Mouse (Mus musculus) erythroblast, embryonic 14.5 days (primary cell): ENCODE results near the gene Zfp953. TPM values are rescaled to one million over a fixed set of nuclear protein-coding genes. Genes with fewer than 3 reads are reported as not detected.
"Not testable (repeated sequence)": the region's sequence is repeated elsewhere in the genome, so short reads cannot be mapped to it uniquely, and the experiment has no call there.

Experiments
- H3K27me3 ChIP-seq: 2 replicates; pipeline ENCODE4 v1.6.1; 2012; ENCODE audit warnings: inconsistent platforms; ENCODE audit not compliant: control insufficient read depth
- H3K36me3 ChIP-seq: 2 replicates; pipeline ENCODE4 v1.6.1; 2012; ENCODE audit warnings: mild to moderate bottlenecking, inconsistent platforms; ENCODE audit not compliant: control insufficient read depth
- H3K4me1 ChIP-seq: 2 replicates; pipeline ENCODE4 v1.6.1; 2012; ENCODE audit warnings: inconsistent platforms; ENCODE audit not compliant: control insufficient read depth
- H3K4me3 ChIP-seq: replicated peaks from 2 replicates; pipeline ENCODE3; 2012; ENCODE audit warnings: moderate library complexity, mild to moderate bottlenecking, inconsistent platforms
- H3K9me3 ChIP-seq: 2 replicates; pipeline ENCODE4 v1.6.1; 2012; ENCODE audit warnings: low read length, inconsistent platforms, mixed read lengths; ENCODE audit not compliant: control insufficient read depth
- GATA1 ChIP-seq: IDR thresholded peaks from 2 replicates; pipeline ENCODE4 v1.6.1; 2012; ENCODE audit warnings: low read length, inconsistent platforms, mixed read lengths
- TAL1 ChIP-seq: IDR thresholded peaks from 3 replicates; pipeline ENCODE4 v1.6.1; 2012; ENCODE audit warnings: low read length, inconsistent platforms, mixed read lengths
- polyA plus RNA-seq: library from polyadenylated mRNA; stranded (reverse); fragments of >175 nt; gene quantifications from 2 replicates; pipeline ENCODE4 v1.2.3, GENCODE M21; 2012

Gene Zfp953
- 0.01 TPM in 1 of 2 replicates, not detected in the other for polyA plus RNA-seq

GRCm38 (mm10) chr13:67360131-67360744, at the start of gene Zfp953, which contains the start of gene Gm28044:
Gene Zfp953 (minus strand): TSS chr13:67360605.
Gene Gm28044 (minus strand): TSS chr13:67360536.
- H3K4me1 ChIP-seq = peaks cover 21% of the 10 kb centered on the region
- peak within 1 kb of the TSS; percentile 73 for H3K4me3 ChIP-seq
- H3K36me3 ChIP-seq = no peaks in the 10 kb centered on the region
- H3K27me3 ChIP-seq = no peaks in the 10 kb centered on the region
- TF ChIP-seq GATA1 (no peak), TAL1 (no peak)
- no peaks in the 10 kb centered on the region for H3K9me3 ChIP-seq

- not testable (repeated sequence) for H3K36me3 ChIP-seq, H3K4me1 ChIP-seq, H3K27me3 ChIP-seq, H3K9me3 ChIP-seq
- peak within 1 kb of the TSS; percentile 64 for H3K4me3 ChIP-seq
Observed at GRCm38 (mm10) chr13:67399183-67399903, 38.9 kb upstream of the Zfp953 start, which contains the start of gene Zfp429. Gene Zfp429 (minus strand): TSS chr13:67399819.

GRCm38 (mm10) chr13:67376255-67376654, 15.8 kb upstream of the Zfp953 start:
- not testable (repeated sequence) for H3K36me3 ChIP-seq, H3K4me3 ChIP-seq, H3K27me3 ChIP-seq, H3K4me1 ChIP-seq, H3K9me3 ChIP-seq

- H3K36me3 ChIP-seq, H3K9me3 ChIP-seq, H3K27me3 ChIP-seq, H3K4me1 ChIP-seq: not testable (repeated sequence)
- H3K4me3 ChIP-seq = peak within 1 kb of the TSS; percentile 58
Observed at GRCm38 (mm10) chr13:67375050-67375911, 14.9 kb upstream of the Zfp953 start, which contains the start of the genes Gm28041 and Zfp456. Gene Gm28041 (minus strand): TSS chr13:67375733. Gene Zfp456 (minus strand): TSS chr13:67375810.

- Histone ChIP-seq H3K4me1 (no peaks in the 10 kb centered on the region), H3K9me3 (no peaks in the 10 kb centered on the region), H3K4me3 (no peak overlapping the region), H3K27me3 (no peaks in the 10 kb centered on the region), H3K36me3 (no peaks in the 10 kb centered on the region)
- no peak for TF ChIP-seq GATA1
- no peak for TF ChIP-seq TAL1
Observed at GRCm38 (mm10) chr13:67351854-67352253, 8.6 kb downstream of the Zfp953 start.

GRCm38 (mm10) chr13:67343422-67343821, 17.0 kb downstream of the Zfp953 start:
- H3K27me3 ChIP-seq = no peaks in the 10 kb centered on the region
- no peak overlapping the region for H3K4me3 ChIP-seq
- H3K4me1 ChIP-seq = no peaks in the 10 kb centered on the region
- peaks cover 17% of the 10 kb centered on the region for H3K36me3 ChIP-seq
- no peaks in the 10 kb centered on the region for H3K9me3 ChIP-seq
- no peak for TF ChIP-seq TAL1
- no peak for TF ChIP-seq GATA1

GRCm38 (mm10) chr13:67332877-67333276, 27.5 kb downstream of the Zfp953 start:
- H3K36me3 ChIP-seq = no peaks in the 10 kb centered on the region
- peak overlapping the region; percentile 69 for H3K4me3 ChIP-seq
- no peak for TF ChIP-seq GATA1
- TF ChIP-seq TAL1 = no peak
- H3K27me3 ChIP-seq = no peaks in the 10 kb centered on the region
- H3K9me3 ChIP-seq = 0 out of 2 replicates have a peak, but pooled peaks cover 3% of the 10 kb centered on the region
- H3K4me1 ChIP-seq = peaks cover 12% of the 10 kb centered on the region

- H3K36me3 ChIP-seq = no peaks in the 10 kb centered on the region
- H3K27me3 ChIP-seq = no peaks in the 10 kb centered on the region
- no peak for TF ChIP-seq TAL1
- no peak for TF ChIP-seq GATA1
- H3K9me3 ChIP-seq = 0 out of 2 replicates have a peak, but pooled peaks cover 3% of the 10 kb centered on the region
- H3K4me1 ChIP-seq = peaks cover 12% of the 10 kb centered on the region
- H3K4me3 ChIP-seq = peak within 1 kb of the TSS; percentile 69
Observed at GRCm38 (mm10) chr13:67332019-67332724, 28.2 kb downstream of the Zfp953 start, which contains the start of gene Zfp595. Gene Zfp595 (minus strand): TSS chr13:67332570.
